Mouse (Mus musculus) small intestine, adult 2 months (tissue): ENCODE measurements around the gene Urah.

Source experiments
- CTCF ChIP-seq: fragments of 200-500 bp; IDR thresholded peaks from 2 replicates; pipeline ENCODE4 v1.5.1; 2012; ENCODE audit warnings: low read depth, mild to moderate bottlenecking, control low read depth, inconsistent platforms, low read length, moderate library complexity, mixed read lengths; ENCODE audit not compliant: insufficient replicate concordance, insufficient read length; ENCODE audit errors: extremely low read depth
- POLR2A ChIP-seq: fragments of 200-500 bp; IDR thresholded peaks from 2 replicates; pipeline ENCODE4 v1.6.1; 2012; ENCODE audit warnings: low read depth, mild to moderate bottlenecking, control low read depth, inconsistent platforms, low read length, moderate library complexity

DNA sequence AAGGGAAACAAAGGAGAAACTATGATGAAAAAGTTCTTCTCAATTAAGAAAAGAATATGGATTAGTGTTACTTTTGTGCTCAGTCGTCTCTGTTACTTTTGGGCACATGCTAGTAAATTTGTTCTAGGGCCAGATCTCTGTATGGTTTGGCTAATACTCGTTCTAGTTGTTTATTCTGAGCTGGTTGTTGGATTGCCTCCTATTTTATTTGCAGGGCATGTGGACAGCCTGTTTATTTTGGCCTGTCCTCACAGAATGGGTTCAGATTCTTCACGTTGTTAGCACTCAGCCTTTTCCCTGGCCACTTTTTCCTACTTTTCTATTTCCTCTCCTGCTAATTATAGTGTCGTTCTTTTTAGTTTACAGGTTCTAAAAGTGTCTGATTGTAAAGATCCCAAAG, 41.3 kb upstream of the Urah start:
- TF ChIP-seq POLR2A (no peak), CTCF (no peak)
